Mouse (Mus musculus): ENCODE measurements at regions not wholly inside any gene's neighbourhood (a gene's known extent, or its start where the extent isn't known, plus 50 kb on each side); places are given as distances from the start of the nearest gene placed in this dataset.
A peak's percentile ranks its signal among the peaks of the same experiment; 100 is the strongest.
"Not testable (repeated sequence)": the region's sequence is repeated elsewhere in the genome, so short reads cannot be mapped to it uniquely, and the experiment has no call there.

DNA sequence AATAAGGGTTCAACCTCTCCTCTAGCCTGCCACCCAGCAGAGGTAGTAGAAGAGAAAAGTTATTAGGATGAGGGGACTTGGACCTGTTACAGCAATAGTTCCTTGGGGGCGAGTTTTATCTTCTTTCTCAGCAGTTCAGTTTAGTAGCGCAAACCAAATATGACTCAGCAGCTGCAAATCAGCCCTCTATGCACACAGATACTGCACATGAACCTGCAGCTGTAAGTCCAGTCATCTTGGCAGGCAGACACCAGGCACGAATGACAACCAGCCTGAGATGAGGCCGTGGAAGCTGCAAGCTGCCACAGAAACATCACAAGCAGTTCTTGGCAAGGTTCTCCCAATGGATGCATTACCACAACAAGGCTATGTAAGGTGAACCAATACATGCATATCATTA is 327.0 kb upstream of the Akr1e1 start:
- no peak for DNase-seq (ENCODE audit: low spot score)

DNA sequence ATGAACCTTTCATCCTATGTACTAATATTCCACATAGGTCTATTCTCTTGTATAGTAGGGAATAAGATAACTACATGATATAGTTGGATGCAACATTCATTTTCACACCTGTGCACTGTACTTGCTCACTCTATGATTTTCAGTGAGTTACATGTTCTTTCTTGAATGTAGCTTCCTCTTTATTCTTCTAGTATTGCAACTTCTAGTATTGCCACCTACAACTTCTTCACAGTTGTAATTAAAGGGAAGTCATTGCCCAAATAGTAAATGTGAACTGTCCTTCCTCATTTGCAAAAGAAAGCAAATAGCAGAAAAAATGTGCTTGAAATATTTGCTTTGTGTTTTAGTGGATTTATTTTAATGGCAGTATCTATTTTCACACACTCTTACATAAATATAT is 330.9 kb upstream of the Akr1e1 start:
- no peak for DNase-seq (ENCODE audit: low spot score)

DNA sequence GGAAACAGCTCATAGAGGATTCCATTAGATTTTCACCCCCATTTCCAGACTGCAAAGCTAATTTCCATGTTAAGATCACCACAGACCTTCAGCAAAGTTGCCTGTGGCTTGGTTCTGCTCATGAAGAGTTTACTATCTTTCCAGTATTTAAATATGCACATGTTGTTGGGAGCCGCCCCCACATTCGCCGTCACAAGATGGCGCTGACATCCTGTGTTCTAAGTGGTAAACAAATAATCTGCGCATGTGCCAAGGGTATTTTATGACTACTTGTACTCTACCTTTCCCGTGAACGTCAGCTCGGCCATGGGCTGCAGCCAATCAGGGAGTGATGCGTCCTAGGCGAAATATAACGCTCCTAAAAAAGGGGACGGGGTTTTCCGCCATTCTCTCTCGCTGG is 333.5 kb upstream of the Akr1e1 start:
- DNase-seq (ENCODE audit: low spot score): peak; percentile 53

DNA sequence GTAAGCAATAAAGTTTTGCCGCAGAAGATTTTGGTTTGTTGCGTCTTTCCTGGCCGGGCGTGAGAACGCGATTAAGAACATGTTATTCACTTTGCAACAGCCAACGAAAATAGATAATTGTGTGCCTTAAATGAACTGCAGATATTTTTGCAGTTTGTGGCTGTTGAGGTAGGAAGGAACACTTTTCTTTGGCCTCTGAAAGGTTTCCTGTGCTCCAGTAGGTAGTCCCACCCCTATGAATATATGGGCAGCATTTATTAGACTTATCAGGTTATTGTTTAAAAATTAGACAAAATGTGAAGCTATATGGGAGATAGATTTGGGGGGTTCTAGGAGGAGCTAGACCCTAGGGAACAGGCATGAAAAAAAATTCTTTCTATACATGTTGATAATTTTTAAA is 334.1 kb upstream of the Akr1e1 start:
- no peak for DNase-seq (ENCODE audit: low spot score)

DNA sequence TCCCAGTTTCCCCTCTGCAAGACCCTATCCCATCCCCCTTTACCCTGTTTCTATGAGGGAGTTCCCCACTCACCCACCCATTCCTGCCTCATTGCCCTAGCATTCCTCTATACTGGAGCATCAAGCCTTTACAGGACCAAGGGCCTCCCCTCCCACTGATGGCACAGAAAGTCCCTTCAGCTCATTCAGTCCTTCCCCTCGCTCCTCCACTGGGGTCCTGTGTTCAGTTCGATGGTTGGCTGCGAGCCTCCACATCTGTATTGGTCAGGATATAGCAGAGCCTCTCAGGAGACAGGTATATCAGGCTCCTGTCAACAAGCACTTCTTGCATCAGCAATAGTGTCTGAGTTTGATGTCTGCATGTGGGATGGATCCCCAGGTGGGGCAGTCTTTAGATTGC is 346.4 kb upstream of the Akr1e1 start:
- no peak for DNase-seq (ENCODE audit: low spot score)

DNA sequence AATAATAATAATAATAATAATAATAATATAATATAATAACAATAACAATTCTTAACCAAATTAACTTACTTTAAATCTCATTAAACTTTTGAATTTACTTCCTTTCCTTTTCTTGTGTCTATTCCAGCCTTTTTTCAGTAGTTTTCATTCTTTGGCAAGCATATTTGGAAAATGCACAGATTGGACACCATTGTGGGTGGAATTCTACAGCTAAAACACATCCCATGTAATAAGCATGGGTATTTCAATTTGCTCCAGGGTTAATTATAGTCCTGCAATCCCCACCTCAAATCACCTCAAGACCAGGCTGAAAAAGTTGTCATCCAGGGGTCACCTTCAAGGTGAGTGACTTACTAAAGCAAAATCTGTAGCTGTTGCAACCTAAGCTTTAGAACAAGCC is 355.9 kb upstream of the Akr1e1 start:
- no peak for DNase-seq (ENCODE audit: low spot score)

DNA sequence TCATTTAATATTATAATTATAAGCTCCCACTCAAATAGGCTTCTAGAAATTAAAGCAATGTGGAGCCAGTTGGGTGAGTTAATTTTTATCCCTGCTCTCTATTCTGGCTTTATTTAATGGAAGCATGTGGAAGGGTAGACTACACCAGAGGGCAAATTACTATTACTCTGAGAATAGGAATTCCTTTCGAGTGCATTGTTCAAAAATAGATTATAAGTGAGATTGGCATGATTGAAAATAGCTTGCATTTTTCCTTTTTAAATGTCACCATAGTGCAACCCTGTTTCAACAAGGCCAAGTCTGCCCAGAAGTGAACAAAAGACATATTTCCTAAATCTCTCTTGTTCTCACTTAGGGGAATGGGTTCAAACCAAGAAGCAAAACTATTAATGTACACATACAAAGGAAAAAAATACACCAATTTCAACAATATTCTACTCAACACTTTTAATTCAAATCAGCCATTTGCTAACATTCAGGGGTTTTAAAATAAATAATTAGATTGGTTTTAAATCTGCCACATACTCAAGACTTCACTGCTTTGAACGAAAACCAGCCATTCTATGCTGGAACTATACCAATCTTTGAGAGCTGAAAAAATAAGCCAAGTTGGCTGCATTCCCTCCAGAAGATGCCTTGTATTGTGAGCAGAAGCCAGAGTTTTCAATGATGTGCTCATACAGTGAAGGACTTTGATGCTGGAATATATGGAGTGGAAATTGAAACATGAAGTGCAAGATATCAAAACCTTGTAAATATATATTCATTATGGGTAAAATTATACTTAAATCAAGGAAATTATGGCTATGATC is 361.3 kb upstream of the Akr1e1 start:
- DNase-seq (ENCODE audit: low spot score): no peak

DNA sequence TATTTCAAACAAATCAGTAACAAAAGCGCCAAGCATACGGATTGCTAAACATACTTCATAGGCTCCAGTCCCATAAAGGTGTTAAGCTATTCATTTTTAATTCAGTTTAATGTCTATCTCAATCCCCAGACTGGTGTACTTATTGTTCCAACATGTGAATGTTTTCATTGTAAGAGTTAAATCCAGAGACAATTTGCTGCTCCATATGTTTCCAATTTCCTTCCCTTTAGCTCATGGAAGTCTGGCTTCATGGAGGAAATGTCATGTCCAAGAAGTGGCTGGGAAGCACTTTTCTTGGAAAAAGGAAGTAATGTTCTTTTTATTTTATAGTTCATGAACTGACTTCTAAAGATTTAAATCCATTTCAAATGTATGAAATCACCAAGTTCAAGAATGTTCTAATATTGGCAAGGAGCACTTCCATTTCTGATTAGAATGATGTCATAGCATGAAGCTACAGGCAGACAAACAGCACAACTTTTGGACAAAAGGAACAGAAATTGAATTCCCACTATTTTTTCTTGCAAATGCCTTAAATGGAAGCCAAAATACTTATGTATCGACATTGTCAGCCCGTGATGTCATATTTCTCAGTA is 362.6 kb upstream of the Akr1e1 start:
- DNase-seq (ENCODE audit: low spot score): no peak

DNA sequence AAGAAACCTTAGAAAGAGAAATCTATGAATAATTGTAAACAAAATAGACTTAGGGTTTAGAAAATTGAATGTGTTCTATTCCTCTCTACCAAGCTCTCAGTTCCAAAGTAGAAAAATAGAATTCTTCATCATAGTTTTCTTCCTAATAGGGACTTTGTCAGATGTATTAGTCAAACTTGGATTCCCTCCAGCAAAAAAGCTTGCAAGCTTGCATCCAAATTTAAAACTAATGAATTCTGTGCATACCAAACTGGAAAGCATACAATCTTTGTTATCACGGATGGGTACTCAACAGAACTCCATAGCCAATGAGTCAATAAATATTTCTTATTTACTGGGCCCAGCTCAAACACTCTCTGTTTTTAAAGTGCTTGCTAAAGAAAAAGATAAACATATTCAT is 383.9 kb upstream of the Akr1e1 start:
- DNase-seq (ENCODE audit: low spot score): no peak

DNA sequence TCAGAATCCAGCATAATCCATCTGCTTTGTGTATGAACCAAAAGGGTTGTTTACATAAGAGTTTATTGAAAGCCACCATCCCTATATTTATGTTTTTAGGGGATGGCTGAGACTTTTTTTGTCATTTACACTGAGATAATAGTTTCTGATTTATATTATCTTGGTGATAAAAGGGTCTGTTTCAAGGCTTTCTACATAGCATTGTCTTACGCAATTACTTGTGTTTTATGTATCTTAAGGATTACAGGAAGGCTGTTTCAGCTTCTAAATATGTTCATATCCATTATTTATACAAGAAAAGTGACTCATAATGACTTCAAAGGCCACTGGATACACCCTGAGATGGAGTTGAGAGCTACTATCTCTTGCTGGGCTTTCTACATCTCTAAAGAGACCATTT is 399.3 kb upstream of the Akr1e1 start:
- DNase-seq (ENCODE audit: low spot score): no peak

DNA sequence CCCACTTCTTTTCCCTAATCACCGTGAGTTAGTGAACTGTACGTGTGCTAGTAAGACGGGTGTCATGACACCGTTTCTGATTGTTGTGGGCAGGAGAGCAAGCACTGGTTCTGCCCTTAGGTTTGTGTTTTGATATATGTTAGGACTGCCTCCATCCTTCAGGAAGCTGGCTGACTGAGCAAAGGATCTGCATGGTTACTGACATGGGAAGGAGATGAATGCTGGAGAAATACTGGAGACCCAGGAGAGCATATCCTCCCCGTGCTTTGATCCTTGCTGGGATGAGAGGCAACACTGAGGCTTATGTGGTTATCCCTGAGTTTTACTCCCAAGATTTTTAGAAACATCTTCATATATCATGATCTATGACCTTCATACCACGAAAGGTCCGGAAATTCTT is 413.5 kb upstream of the Akr1e1 start:
- no peak for DNase-seq (ENCODE audit: low spot score)

DNA sequence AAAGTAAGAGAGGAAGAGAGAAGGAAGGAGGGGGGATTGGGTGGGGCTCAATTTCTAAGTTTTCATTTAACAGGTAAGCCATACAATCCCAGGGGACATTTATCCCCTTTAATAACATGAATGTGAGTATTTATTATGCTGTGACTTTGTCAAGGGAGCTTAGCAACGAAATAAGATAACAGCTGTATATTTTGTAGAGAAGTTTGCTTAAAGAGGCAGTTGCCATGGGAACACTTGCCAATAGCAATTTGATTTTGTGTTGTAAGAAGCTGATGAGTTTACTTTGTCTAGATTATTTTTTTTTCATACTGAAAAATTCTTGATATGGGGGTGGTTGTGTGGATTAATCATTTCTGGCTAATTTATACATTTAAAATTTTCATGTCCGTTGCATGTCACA is 450.9 kb upstream of the Akr1e1 start:
- DNase-seq (ENCODE audit: low spot score): no peak

DNA sequence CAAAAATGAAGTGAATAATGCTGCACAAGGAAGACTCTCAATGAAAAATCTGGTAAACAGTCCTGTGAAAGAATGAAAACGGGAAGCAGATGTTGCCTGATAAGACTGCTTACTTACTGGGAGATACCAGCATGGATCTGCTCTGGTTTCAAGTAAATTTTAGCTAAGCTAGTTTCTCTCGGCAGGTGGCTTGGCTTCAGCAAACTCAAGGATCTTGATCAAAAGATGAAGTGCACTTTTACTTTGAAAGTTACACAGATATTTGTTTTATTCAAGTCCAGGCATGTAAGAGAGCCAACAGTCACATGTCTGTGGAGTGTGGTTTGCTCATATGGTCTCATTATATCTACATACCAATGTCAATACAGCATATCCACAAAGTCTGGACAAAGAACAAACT is 451.5 kb upstream of the Akr1e1 start:
- no peak for DNase-seq (ENCODE audit: low spot score)

DNA sequence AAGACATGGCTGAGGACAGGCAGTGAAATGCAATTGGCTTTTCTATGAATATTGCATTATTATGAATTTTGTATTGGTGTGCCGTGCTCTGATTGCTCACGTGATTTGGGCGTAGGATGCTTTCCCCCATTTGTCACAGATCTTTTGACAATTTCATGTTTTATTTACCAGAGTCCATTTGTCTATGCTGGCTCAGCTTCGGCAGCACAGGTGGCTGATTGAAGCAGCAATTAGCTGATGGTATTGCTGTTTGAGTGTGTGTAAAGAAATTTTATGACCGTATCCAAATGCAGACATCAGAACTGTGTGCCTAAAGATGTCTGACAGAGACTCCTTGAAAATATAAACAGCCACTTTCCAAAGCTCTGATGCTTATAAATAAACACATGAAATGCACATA is 498.5 kb upstream of the Akr1e1 start:
- no peak for DNase-seq (ENCODE audit: low spot score)

DNA sequence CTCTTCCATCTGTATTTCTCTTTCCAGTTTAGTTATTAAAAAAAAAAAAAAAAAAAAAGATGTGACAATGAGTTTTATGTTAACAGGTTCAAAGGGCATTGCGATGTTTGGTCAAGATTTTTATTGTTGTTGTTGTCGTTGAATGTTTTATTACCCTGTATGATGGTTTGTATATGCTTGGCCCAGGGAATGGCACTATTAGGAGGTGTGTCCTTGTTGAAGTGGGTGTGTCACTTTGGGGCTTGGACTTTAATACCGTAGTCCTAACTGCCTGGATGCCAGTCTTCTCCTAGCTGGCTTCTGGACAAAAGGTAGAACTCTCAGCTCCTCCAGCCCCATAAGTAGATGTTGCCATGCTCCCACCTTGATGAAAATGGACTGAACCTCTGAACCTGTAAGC is 545.9 kb upstream of the Akr1e1 start:
- DNase-seq (ENCODE audit: low spot score): no peak

DNA sequence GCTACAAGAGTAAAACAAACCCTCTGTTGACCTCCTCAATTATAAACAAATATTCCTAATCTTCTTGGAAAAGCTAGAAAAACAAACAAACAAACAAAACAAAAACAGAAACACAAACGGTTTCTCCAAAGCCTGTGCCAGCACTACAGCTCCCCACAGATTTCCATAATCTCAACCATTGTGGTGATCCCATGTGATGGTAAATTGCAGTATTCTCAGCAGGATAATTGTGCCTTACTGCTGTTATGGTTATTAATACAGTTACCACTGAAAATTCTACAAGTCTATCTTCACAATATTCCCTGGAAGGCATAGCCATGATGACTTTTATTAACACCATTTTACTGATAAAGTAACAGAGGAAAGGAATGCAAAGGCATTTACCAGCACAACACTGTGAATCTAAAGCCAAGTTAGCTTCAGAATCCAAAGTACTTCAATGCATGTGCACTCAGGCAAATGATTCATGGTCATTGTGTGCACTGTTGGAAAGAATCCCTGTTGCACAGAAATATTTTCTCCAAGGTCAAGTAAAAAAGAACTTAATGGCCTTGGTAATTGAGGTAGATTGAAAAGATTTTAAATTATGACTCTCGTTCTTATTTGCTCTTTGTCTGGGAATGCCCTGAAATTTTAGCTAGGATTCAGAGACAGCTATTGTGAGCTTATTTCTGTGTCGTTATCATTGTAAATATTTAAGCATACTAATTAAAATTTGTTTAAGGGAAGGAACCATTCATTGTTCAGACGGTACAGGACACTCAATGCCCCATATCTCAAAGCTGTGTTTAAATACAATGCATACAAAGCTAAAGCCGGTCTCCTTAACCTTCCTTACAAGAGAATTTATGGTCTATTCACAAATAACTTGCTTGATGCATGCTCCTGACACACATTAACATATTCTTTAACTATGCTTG is 551.1 kb upstream of the Akr1e1 start:
- no peak for DNase-seq (ENCODE audit: low spot score)

DNA sequence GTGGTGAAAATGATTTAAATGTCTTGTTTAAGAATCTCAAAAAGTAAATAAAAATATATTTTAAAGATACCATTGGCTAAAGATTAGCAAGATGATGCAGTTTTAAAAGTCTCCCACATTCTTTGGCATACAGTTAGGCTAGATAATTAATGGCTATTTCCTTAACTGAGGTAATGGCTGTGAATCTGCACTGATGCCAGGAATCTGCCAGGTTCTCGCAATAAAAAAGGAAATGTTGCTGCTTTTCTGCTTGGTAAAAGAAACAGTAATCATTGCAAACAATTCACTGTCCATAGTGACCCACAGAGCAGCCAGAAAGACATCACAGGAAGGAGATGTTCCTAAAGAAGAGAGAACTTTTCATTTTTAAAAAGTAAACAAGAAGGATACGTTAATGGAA is 557.7 kb upstream of the Akr1e1 start:
- DNase-seq (ENCODE audit: low spot score): no peak

DNA sequence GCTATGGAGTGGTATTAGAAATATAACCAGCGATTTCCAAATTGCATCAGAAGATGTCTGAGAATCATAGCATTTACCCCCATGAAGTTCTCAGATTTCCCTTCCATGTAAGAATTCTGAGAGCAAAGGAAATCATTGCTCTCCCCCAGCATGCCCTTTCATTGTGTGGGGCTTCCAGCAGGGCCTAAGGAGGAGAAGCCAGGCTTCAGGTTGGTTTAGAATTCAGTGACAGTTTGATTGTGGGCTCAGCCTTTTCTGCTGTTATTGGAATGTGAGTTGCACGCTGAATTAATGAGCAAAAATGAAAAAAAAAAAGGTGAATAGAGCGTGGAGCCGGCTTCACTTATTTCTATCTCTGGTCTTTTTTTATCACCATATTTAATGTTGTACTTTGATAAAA is 570.0 kb upstream of the Akr1e1 start:
- DNase-seq (ENCODE audit: low spot score): no peak

DNA sequence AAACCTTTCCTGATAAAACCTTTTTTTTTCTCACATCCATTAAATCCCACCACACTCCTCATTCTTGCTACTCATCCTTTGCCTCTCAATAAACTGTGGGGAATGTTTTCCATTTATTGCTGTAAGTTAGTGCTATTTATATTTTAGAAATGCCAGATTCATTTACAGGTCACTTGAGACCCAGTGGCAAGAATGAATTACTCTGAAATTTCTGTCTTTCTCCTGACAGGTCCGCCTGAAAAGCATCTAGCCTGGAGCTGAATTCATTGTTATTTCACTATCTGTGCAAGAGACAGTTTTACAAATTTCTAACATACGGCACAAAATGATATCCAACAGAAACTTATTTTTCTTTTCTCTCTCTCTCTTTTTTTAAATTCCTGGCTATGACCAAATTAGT is 570.6 kb upstream of the Akr1e1 start:
- DNase-seq (ENCODE audit: low spot score): no peak

DNA sequence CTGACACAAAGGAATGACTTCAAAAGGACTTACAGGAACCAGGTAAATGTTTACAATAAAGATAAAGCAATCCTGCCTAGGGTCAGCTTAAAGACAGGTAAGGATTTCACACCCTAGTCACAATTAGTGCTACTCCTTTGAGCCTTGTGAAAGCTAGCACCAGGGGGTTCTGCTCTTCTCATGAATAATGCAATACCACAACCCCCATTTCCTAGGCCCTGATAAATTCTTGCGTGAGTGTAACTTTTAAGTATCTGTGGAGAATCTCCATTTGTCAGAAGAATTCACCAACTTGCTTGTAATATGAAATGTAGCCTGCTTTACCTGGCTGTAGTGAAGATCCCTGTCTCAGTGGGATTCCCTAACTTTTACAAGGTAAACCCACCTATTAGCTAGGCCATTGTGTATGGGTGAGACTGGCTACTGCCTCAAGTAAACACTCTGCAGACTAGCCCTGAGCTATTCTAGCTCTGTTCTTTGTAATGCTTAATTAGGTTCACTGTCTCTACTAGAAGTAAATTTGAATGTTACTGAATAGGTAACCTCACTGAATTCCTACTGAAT is 576.3 kb upstream of the Akr1e1 start:
- not testable (repeated sequence) for DNase-seq (ENCODE audit: low spot score)

DNA sequence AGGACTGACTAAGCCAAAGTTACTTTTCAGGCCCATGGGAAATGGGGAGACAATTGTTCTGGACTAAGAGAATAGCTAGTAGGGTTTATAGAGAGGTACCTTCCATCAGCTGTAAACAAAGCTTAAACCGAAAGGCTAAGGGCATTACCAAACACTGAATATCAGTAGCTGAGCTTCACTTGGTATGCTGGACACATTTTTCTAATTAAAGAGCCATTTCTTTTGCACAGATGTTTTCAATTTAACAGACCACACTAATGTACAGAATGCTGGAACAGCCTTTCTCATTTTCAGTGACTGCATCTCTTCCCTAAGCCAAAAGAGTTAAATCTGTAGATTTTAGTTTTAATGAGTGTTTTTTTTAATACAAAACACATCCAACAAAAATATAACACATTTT is 593.8 kb upstream of the Akr1e1 start:
- no peak for DNase-seq (ENCODE audit: low spot score)

DNA sequence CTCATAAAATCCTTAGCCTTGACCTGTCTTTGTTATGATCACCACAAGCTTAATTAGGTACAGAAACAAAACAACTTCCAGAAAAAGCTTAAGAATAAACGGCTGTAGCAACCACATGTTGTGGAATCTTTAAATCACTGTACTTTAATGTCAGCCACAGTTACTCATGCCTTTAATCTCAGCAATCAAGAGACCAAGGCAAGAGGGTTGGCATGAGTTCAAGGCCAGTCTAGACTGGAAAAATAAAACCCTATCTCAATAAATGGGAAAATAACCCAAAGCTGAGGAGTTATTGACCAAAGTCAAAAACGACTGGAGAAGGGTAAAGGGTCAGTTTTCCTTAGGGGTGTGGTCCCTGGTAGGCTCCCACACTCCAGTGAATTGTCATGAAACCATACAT is 595.2 kb upstream of the Akr1e1 start:
- DNase-seq (ENCODE audit: low spot score): no peak

Measured in thymus, postnatal 0 days (tissue).